Mouse (Mus musculus) cerebellum, adult 2 months (tissue): ENCODE measurements at regions not wholly inside any gene's neighbourhood (a gene's known extent, or its start where the extent isn't known, plus 50 kb on each side); places are given as distances from the start of the nearest gene placed in this dataset.

Source experiments
- CTCF ChIP-seq: fragments of 200-500 bp; IDR thresholded peaks from 2 replicates; pipeline ENCODE4 v1.5.1; 2011; ENCODE audit warnings: low read depth, mild to moderate bottlenecking, control low read depth, low read length, moderate library complexity, borderline replicate concordance; ENCODE audit not compliant: insufficient read depth
- POLR2A ChIP-seq: fragments of 200-500 bp; IDR thresholded peaks from 2 replicates; pipeline ENCODE4 v1.6.1; 2011; ENCODE audit warnings: low read length, control low read depth, borderline replicate concordance; ENCODE audit not compliant: insufficient read depth

- TF ChIP-seq CTCF (no peak), POLR2A (no peak)
Observed at GRCm38 (mm10) chr16:30743566-30743965, 144.0 kb downstream of the Fam43a start.
